ENCODE assay signal across 17 mouse cellular contexts in genomic region chr11:21546671-21547070, GRCm38 (mm10). TPM values are rescaled to one million over a fixed set of nuclear protein-coding genes. Genes with fewer than 3 reads are reported as not detected.
A peak's percentile ranks its signal among the peaks of the same experiment; 100 is the strongest.
DNase-seq lines count a peak whose midpoint lies in the region; ATAC-seq and TF ChIP-seq lines count a peak whose summit lies in the region.
"Had no signal": no experiment of that assay in that cellular context is flagged by ENCODE, and none has a peak within 500 bp of the region (broad histone marks: within the 10 kb centered on the region; RNA-seq: fewer than 3 reads in every experiment).

No protein-coding gene starts in this region.

- TF ChIP-seq POLR2A in small intestine, adult 2 months (IDR thresholded peaks at IDR 0.05; ENCODE audit: low read depth, low read length), result no peak

- no peak overlapping the region for H3K4me3 ChIP-seq in heart, embryonic 12.5 days
- no peak overlapping the region for H3K4me3 ChIP-seq in small intestine, adult 2 months (ENCODE audit: low read depth, low read length)
- H3K4me3 ChIP-seq: embryonic facial prominence, embryonic 10.5 days; embryonic facial prominence, embryonic 12.5 days; forebrain, embryonic 13.5 days; forebrain, embryonic 15.5 days had no signal

- H3K9me3 ChIP-seq in heart, embryonic 12.5 days (replicated peaks), result no peaks in the 10 kb centered on the region
- H3K9me3 ChIP-seq: embryonic facial prominence, embryonic 10.5 days; embryonic facial prominence, embryonic 12.5 days; forebrain, embryonic 13.5 days; forebrain, embryonic 15.5 days had no signal

- DNase-seq in heart, adult 18-20 months, result no peak
- DNase-seq in adipocyte (ENCODE audit: low spot score), result peak; percentile 90
- DNase-seq in urinary bladder, postnatal 4 days (ENCODE audit: low spot score in 2 of 2), result no peak
- DNase-seq: adrenal gland, adult 8-10 months; adrenal gland, postnatal 25 days; cerebellum, adult 11-12 months; cerebellum, adult 2 months; cerebellum, adult 9-10 months; cerebellum, postnatal 10 days; cerebellum, postnatal 25 days; forebrain, postnatal 0 days had no signal

- no peak overlapping the region for H3K27ac ChIP-seq in heart, embryonic 12.5 days (ENCODE audit: poor library complexity, severe bottlenecking)
- peak overlapping the region; percentile 28 for H3K27ac ChIP-seq in small intestine, adult 2 months (ENCODE audit: insufficient read depth, low read depth, low read length)
- H3K27ac ChIP-seq: embryonic facial prominence, embryonic 10.5 days; embryonic facial prominence, embryonic 12.5 days; forebrain, embryonic 13.5 days; forebrain, embryonic 15.5 days had no signal

- H3K4me2 ChIP-seq in heart, embryonic 12.5 days, result no peak overlapping the region
- H3K4me2 ChIP-seq: embryonic facial prominence, embryonic 12.5 days; forebrain, embryonic 13.5 days; forebrain, embryonic 15.5 days had no signal

- H3K36me3 ChIP-seq in heart, embryonic 12.5 days, result no peaks in the 10 kb centered on the region
- no peaks in the 10 kb centered on the region for H3K36me3 ChIP-seq in small intestine, adult 2 months (ENCODE audit: control insufficient read depth, insufficient read depth, low read length)
- H3K36me3 ChIP-seq: embryonic facial prominence, embryonic 10.5 days; embryonic facial prominence, embryonic 12.5 days; forebrain, embryonic 15.5 days had no signal

- H3K9ac ChIP-seq in heart, embryonic 12.5 days, result no peak overlapping the region
- H3K9ac ChIP-seq: embryonic facial prominence, embryonic 12.5 days; forebrain, embryonic 13.5 days; forebrain, embryonic 15.5 days; forebrain, postnatal 0 days had no signal

- WGBS in heart, embryonic 12.5 days, result 33% methylated on average over 1 of the region's 1 CpGs
- WGBS in small intestine, adult 2 months, result 30% methylated on average over 1 of the region's 1 CpGs

- no peak for TF ChIP-seq CTCF in small intestine, adult 2 months (IDR thresholded peaks at IDR 0.05; ENCODE audit: extremely low read depth, insufficient read length, insufficient replicate concordance, low read depth, low read length)

- H3K27me3 ChIP-seq in heart, embryonic 12.5 days (replicated peaks), result no peaks in the 10 kb centered on the region
- no peaks in the 10 kb centered on the region for H3K27me3 ChIP-seq in small intestine, adult 2 months (ENCODE audit: control insufficient read depth, insufficient read depth, low read length)
- H3K27me3 ChIP-seq: embryonic facial prominence, embryonic 12.5 days; forebrain, embryonic 13.5 days; forebrain, embryonic 15.5 days had no signal

- H3K4me1 ChIP-seq in heart, embryonic 12.5 days (replicated peaks), result no peaks in the 10 kb centered on the region
- peaks cover 9% of the 10 kb centered on the region; the same call in 1 of the 2 replicates for H3K4me1 ChIP-seq in small intestine, adult 2 months (ENCODE audit: control insufficient read depth, insufficient read depth, insufficient read length, low read length)
- H3K4me1 ChIP-seq: embryonic facial prominence, embryonic 10.5 days; embryonic facial prominence, embryonic 12.5 days; forebrain, embryonic 13.5 days; forebrain, embryonic 15.5 days had no signal

- 0 out of 2 replicates have a peak, but pooled peaks have one; percentile 33 for ATAC-seq in heart, embryonic 12.5 days (ENCODE audit: insufficient number of reproducible peaks, low FRiP score)
- ATAC-seq: forebrain, embryonic 13.5 days; forebrain, embryonic 15.5 days had no signal

RNA-seq across cellular contexts. Expression of gene Wdpcp, which starts 25.4 kb away (rescaled TPM):
- 7.4 and 8.0 TPM in 2 replicates for polyA plus RNA-seq in heart, embryonic 12.5 days (2016; fragmentation: Nextera tagmentation; extraction: Ambion mirVana)
- 1 to 10 TPM; 3.3 to 4.4 TPM for total RNA-seq in heart, adult 18-20 months (2021)
- 1.1 and 1.5 TPM in 2 replicates for polyA plus RNA-seq in small intestine, adult 2 months (2012; rRNA removed)

RNA-seq across cellular contexts. Expression of gene Mdh1, which starts 25.5 kb away (rescaled TPM):
- polyA plus RNA-seq in heart, embryonic 12.5 days (2016; fragmentation: Nextera tagmentation; extraction: Ambion mirVana), result 1,323 and 1,326 TPM in 2 replicates
- 1,000 to 10,000 TPM; 2,492 to 2,562 TPM for total RNA-seq in heart, adult 18-20 months (2021)
- polyA plus RNA-seq in small intestine, adult 2 months (2012; rRNA removed), result 91.2 and 261 TPM in 2 replicates
